Mouse (Mus musculus) intestine, embryonic 15.5 days (tissue): ENCODE results near the gene Zfr. TPM values are rescaled to one million over a fixed set of nuclear protein-coding genes. Genes with fewer than 3 reads are reported as not detected.
"Not testable (repeated sequence)": the region's sequence is repeated elsewhere in the genome, so short reads cannot be mapped to it uniquely, and the experiment has no call there.

Experiments used
- ATAC-seq: fragments of 200-750 bp; cut with Nextera tagmentation; 2 replicates; pipeline ENCODE4 v1.8.0; 2017; ENCODE audit warnings: moderate TSS enrichment, moderate library complexity
- H3K27ac ChIP-seq: fragments of 300-500 bp; sonication (generic); 2 replicates; pipeline ENCODE4 v1.5.1; 2015; ENCODE audit warnings: mild to moderate bottlenecking, inconsistent platforms
- H3K27me3 ChIP-seq: fragments of 300-500 bp; sonication (generic); replicated peaks from 2 replicates; pipeline ENCODE4 v1.6.1; 2015; ENCODE audit warnings: inconsistent platforms
- H3K36me3 ChIP-seq: fragments of 300-500 bp; sonication (generic); 2 replicates; pipeline ENCODE4 v1.6.1; 2015; ENCODE audit warnings: inconsistent platforms
- H3K4me1 ChIP-seq: fragments of 300-500 bp; sonication (generic); replicated peaks from 2 replicates; pipeline ENCODE4 v1.6.1; 2015; ENCODE audit warnings: inconsistent platforms
- H3K4me2 ChIP-seq: fragments of 300-500 bp; sonication (generic); replicated peaks from 2 replicates; pipeline ENCODE4 v1.6.1; 2015; ENCODE audit warnings: mild to moderate bottlenecking, inconsistent platforms
- H3K4me3 ChIP-seq: fragments of 300-500 bp; sonication (generic); replicated peaks from 2 replicates; pipeline ENCODE4 v1.5.1; 2015; ENCODE audit warnings: inconsistent platforms
- H3K9ac ChIP-seq: fragments of 300-500 bp; sonication (generic); 2 replicates; pipeline ENCODE4 v1.6.1; 2015; ENCODE audit warnings: inconsistent platforms
- H3K9me3 ChIP-seq: fragments of 300-500 bp; sonication (generic); 2 replicates; pipeline ENCODE4 v1.6.1; 2016; ENCODE audit warnings: inconsistent platforms
- WGBS: fragments of 180-500 bp; shearing (Covaris S2); methylation state at CpG from one replicate; pipeline ENCODE4 v1.1.7; 2015; 5-methylcytosine and 5-hydroxymethylcytosine counted together
- polyA plus RNA-seq: library from polyadenylated mRNA; unstranded; fragments of >200 nt; fragmentation: Nextera tagmentation; extraction: Ambion mirVana; gene quantifications from 2 replicates; pipeline ENCODE4 v1.2.1, GENCODE M21; 2015

Gene Zfr
- polyA plus RNA-seq, 1 experiment from 2014 or later: 95.4 TPM

GRCm38 (mm10) chr15:12140985-12141729, 23.5 kb downstream of the Zfr start:
- ATAC-seq: no peak
- Histone ChIP-seq H3K4me3 (no peak overlapping the region), H3K27ac (no peak overlapping the region), H3K4me1 (no peaks in the 10 kb centered on the region), H3K9me3 (no peaks in the 10 kb centered on the region), H3K36me3 (peaks cover 15% of the 10 kb centered on the region), H3K9ac (no peak overlapping the region), H3K4me2 (no peak overlapping the region), H3K27me3 (no peaks in the 10 kb centered on the region)
- 86% methylated on average over 8 of the region's 8 CpGs for WGBS

GRCm38 (mm10) chr15:12147423-12147822, 29.8 kb downstream of the Zfr start:
- no peak overlapping the region for H3K9ac ChIP-seq
- peaks cover 20% of the 10 kb centered on the region for H3K36me3 ChIP-seq
- no peak overlapping the region for H3K4me2 ChIP-seq
- H3K27me3 ChIP-seq: no peaks in the 10 kb centered on the region
- no peaks in the 10 kb centered on the region for H3K4me1 ChIP-seq
- H3K9me3 ChIP-seq: no peaks in the 10 kb centered on the region
- no peak for ATAC-seq
- no peak overlapping the region for H3K27ac ChIP-seq
- H3K4me3 ChIP-seq: no peak overlapping the region
- WGBS: 94% methylated on average over 2 of the region's 2 CpGs

DNA sequence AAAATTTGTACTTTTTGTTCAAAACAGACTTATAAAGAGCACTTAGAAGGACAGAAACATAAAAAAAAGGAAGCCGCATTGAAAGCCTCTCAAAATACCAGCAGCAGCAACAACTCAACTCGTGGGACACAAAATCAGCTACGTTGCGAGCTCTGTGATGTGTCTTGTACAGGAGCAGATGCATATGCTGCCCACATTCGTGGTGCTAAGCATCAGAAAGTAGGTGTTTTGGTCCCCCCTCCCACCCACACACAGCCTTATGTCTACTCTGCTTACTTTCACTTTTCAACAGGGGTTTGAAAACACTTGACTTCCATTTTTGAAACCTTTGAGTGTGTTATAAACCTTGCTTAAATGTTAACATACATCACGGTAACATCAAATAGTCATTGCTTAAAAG, 31.9 kb downstream of the Zfr start:
- 82% methylated on average over 6 of the region's 6 CpGs for WGBS
- H3K27ac ChIP-seq: no peak overlapping the region
- peaks cover 22% of the 10 kb centered on the region for H3K36me3 ChIP-seq
- H3K9me3 ChIP-seq: no peaks in the 10 kb centered on the region
- no peaks in the 10 kb centered on the region for H3K27me3 ChIP-seq
- H3K4me1 ChIP-seq: no peaks in the 10 kb centered on the region
- ATAC-seq: no peak
- H3K4me2 ChIP-seq: no peak overlapping the region
- H3K4me3 ChIP-seq: no peak overlapping the region
- H3K9ac ChIP-seq: no peak overlapping the region

GRCm38 (mm10) chr15:12153747-12154146, 36.1 kb downstream of the Zfr start:
- no peak overlapping the region for H3K9ac ChIP-seq
- H3K9me3 ChIP-seq: no peaks in the 10 kb centered on the region
- no peak for ATAC-seq
- no peak overlapping the region for H3K27ac ChIP-seq
- no peaks in the 10 kb centered on the region for H3K27me3 ChIP-seq
- no peak overlapping the region for H3K4me2 ChIP-seq
- peaks cover 30% of the 10 kb centered on the region for H3K36me3 ChIP-seq
- H3K4me1 ChIP-seq: no peaks in the 10 kb centered on the region
- H3K4me3 ChIP-seq: no peak overlapping the region
- WGBS: 88% methylated on average over 3 of the region's 3 CpGs

DNA sequence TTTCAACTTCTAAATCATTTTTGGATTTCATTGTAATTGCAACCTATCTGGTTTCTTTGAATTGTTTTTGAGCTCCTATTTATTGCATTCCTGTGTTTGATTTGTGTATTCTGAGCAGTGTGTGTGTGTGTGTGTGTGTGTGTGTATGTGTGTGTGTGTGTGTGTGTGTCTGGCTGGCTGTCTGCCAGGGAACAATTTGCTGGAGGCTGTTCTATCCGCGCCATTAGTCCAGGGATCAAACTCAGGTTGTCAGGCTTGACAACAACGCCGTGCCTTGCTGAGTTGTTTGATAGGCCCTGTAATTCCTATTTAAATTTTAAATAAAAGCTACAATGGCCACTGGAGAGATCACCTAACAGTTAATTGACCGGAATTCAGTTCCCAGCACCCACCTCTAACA, 60.5 kb downstream of the Zfr start:
- Histone ChIP-seq H3K27ac (no peak overlapping the region), H3K4me3 (no peak overlapping the region), H3K4me1 (no peaks in the 10 kb centered on the region), H3K9me3 (no peaks in the 10 kb centered on the region), H3K27me3 (no peaks in the 10 kb centered on the region), H3K4me2 (no peak overlapping the region), H3K36me3 (peaks cover 14% of the 10 kb centered on the region), H3K9ac (no peak overlapping the region)
- WGBS: 92% methylated on average over 5 of the region's 5 CpGs
- no peak for ATAC-seq

DNA sequence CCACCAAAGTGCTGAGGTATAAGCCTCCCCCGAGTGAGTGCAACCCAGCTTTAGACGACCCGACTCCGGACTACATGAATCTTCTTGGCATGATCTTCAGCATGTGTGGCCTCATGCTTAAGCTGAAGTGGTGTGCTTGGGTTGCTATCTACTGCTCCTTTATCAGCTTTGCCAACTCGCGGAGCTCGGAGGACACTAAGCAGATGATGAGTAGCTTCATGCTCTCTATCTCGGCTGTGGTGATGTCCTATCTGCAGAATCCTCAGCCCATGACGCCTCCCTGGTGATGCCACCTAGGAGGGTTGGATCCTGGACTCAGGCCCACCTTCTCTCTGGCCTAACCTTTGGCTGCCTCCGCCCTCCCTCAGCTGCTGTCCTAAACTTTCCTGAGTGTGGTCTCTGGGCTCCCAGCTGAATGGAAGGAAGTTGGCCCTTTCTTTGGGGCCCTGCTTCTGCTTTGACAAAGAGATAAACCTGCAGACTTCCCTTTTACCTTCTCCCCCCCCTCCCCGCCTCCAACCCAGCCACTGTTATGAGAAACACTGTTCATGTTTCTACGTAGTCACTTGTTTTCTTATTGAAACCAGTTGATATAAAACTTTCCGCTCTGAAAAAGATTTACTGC, 63.7 kb downstream of the Zfr start:
- H3K27ac ChIP-seq, H3K27me3 ChIP-seq, H3K4me1 ChIP-seq, ATAC-seq, H3K4me3 ChIP-seq, H3K4me2 ChIP-seq, H3K9me3 ChIP-seq, H3K9ac ChIP-seq, H3K36me3 ChIP-seq: not testable (repeated sequence)
- WGBS: 88% methylated on average over 13 of the region's 13 CpGs

- ATAC-seq: peak; percentile 84
- H3K4me3 ChIP-seq: peak overlapping the region; percentile 20
- H3K9me3 ChIP-seq: no peaks in the 10 kb centered on the region
- H3K27ac ChIP-seq: peak overlapping the region; percentile 90
- 0 out of 2 replicates have a peak overlapping the region, but pooled peaks have one; percentile 23 for H3K9ac ChIP-seq
- no peaks in the 10 kb centered on the region for H3K27me3 ChIP-seq
- H3K4me1 ChIP-seq: peaks cover 11% of the 10 kb centered on the region
- peak overlapping the region; percentile 56 for H3K4me2 ChIP-seq
- 23% methylated on average over 25 of the region's 25 CpGs for WGBS
- peaks cover 4% of the 10 kb centered on the region for H3K36me3 ChIP-seq
Measured at GRCm38 (mm10) chr15:12193880-12194816, 76.5 kb downstream of the Zfr start.

GRCm38 (mm10) chr15:12194817-12195735, 77.4 kb downstream of the Zfr start:
- peak overlapping the region; percentile 90 for H3K27ac ChIP-seq
- peaks cover 11% of the 10 kb centered on the region for H3K4me1 ChIP-seq
- peak overlapping the region; percentile 14; the same call in 1 of the 2 replicates for H3K4me3 ChIP-seq
- 0 out of 2 replicates have a peak overlapping the region, but pooled peaks have one; percentile 23 for H3K9ac ChIP-seq
- H3K4me2 ChIP-seq: peak overlapping the region; percentile 56
- peaks cover 4% of the 10 kb centered on the region for H3K36me3 ChIP-seq
- no peaks in the 10 kb centered on the region for H3K9me3 ChIP-seq
- 40% methylated on average over 20 of the region's 20 CpGs for WGBS
- no peaks in the 10 kb centered on the region for H3K27me3 ChIP-seq
- ATAC-seq: peak; percentile 13; the same call in 1 of the 2 replicates

DNA sequence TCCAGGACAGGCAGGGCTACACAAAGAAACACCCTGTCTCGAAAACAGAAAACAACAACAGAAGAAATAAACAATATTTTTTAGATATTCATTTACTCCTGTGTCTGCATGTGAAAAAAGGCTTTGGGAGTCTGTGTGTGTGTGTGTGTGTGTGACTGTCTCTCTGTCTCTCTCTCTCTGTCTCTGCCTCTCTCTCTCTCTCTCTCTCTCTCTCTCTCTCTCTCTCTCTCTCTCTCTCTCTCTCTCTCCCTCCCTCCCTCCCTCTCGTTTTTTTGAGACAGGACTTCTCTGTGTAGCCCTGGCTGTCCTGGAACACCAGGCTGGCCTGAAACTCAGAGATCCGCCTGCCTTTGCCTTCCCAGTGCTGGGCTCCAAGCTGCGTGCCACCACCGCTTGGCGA, 78.3 kb downstream of the Zfr start:
- no peak overlapping the region for H3K27ac ChIP-seq
- H3K9ac ChIP-seq: no peak overlapping the region
- no peak overlapping the region for H3K4me2 ChIP-seq
- H3K4me3 ChIP-seq: no peak overlapping the region
- peaks cover 11% of the 10 kb centered on the region for H3K4me1 ChIP-seq
- no peaks in the 10 kb centered on the region for H3K27me3 ChIP-seq
- H3K9me3 ChIP-seq: no peaks in the 10 kb centered on the region
- 81% methylated on average over 5 of the region's 6 CpGs for WGBS
- H3K36me3 ChIP-seq: no peaks in the 10 kb centered on the region
- ATAC-seq: no peak

DNA sequence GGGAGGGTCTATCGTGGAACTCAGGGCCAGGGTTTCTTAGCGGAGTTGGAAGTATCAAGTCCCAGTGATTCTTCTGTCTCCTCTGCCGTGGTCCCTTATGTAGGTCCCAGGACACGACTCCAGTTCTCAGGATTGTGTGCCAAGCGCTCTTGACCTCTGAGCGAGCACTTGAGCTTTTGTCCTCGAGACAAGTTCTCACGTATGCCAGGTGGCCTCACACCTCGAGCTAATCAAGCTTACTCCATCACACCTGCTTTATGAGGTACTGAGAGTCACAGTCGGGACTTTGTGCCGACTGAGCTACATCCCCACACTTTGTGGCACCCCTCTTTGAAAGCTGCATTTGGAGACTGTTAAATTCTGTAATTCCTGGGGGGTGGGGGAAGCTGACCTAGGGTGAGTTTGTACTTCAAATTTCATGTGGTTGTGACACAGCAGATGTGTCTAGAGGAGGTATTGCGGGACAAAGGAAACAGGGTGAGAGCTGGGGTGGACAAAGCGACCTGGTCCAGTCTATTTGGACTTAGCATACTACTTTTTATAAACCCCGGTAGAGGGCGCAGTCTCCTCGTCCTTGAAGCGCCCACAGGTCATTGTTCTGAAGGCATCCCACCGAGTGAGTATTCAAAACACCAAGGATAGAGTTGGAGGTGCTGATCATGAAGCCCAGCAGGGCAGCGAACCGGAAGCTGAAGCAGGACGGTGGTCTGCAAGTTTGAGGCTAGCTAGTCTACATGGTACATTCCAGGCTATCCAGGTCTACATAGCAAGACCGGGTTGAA, 79.0 kb downstream of the Zfr start:
- peak; percentile 44 for ATAC-seq
- H3K4me2 ChIP-seq: peak overlapping the region; percentile 33; the same call in 1 of the 2 replicates
- H3K36me3 ChIP-seq: no peaks in the 10 kb centered on the region
- H3K9me3 ChIP-seq: no peaks in the 10 kb centered on the region
- WGBS: 34% methylated on average over 22 of the region's 22 CpGs
- H3K9ac ChIP-seq: no peak overlapping the region
- peaks cover 11% of the 10 kb centered on the region for H3K4me1 ChIP-seq
- no peak overlapping the region for H3K4me3 ChIP-seq
- no peak overlapping the region for H3K27ac ChIP-seq
- no peaks in the 10 kb centered on the region for H3K27me3 ChIP-seq

DNA sequence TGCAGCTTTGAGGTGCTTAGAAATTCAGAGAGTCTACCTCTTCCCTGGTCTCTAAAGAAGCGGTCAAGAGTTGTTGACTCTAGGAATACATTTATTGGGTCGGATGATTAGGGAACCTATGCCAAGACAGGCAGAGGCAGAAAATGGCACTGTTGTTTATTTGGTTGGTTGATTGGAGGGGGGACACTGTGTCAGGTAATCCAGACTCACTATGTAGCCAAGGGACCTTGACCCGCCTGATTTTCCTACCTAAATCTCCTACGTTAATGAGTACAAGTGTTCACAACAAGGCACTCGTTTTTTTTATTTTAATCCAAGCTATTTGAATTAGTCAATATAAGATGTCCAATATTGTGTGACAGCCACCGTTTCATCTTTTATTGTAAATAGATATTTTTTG, 79.7 kb downstream of the Zfr start:
- Histone ChIP-seq H3K4me1 (peaks cover 11% of the 10 kb centered on the region), H3K9ac (no peak overlapping the region), H3K4me3 (no peak overlapping the region), H3K9me3 (no peaks in the 10 kb centered on the region), H3K27me3 (no peaks in the 10 kb centered on the region), H3K27ac (no peak overlapping the region), H3K36me3 (no peaks in the 10 kb centered on the region), H3K4me2 (0 out of 2 replicates have a peak overlapping the region, but pooled peaks have one; percentile 33)
- WGBS: 83% methylated on average over 6 of the region's 6 CpGs
- no peak for ATAC-seq
